Mouse (Mus musculus): ENCODE data around the gene Glb1. TPM values are rescaled to one million over a fixed set of nuclear protein-coding genes. Genes with fewer than 3 reads are reported as not detected.
A peak's percentile ranks its signal among the peaks of the same experiment; 100 is the strongest.

Glb1 gene
- polyA plus RNA-seq, 1 experiment: 144 TPM

GRCm38 (mm10) chr9:114452418-114452817, 51.5 kb downstream of the Glb1 start:
- no peak overlapping the region for H3K27ac ChIP-seq (ENCODE audit: insufficient read depth, low read depth, low read length)
- H3K4me1 ChIP-seq (ENCODE audit: control insufficient read depth, insufficient read depth, low read length): no peaks in the 10 kb centered on the region
- no peaks in the 10 kb centered on the region; the same call in 1 of the 2 replicates for H3K36me3 ChIP-seq (ENCODE audit: control insufficient read depth, insufficient read depth, low read length)
- TF ChIP-seq CTCF (conservative IDR thresholded peaks at IDR 0.05; ENCODE audit: insufficient read depth, insufficient read length, low read depth, low read length) (no peak), POLR2A (IDR thresholded peaks at IDR 0.05; ENCODE audit: low read depth, low read length) (no peak)
- no peak for DNase-seq
- no peak overlapping the region for H3K4me3 ChIP-seq (ENCODE audit: insufficient read depth, low read depth, low read length)
- no peaks in the 10 kb centered on the region for H3K27me3 ChIP-seq (replicated peaks; ENCODE audit: control insufficient read depth, insufficient read depth, low read length)
- WGBS: 96% methylated on average over 6 of the region's 6 CpGs

DNA sequence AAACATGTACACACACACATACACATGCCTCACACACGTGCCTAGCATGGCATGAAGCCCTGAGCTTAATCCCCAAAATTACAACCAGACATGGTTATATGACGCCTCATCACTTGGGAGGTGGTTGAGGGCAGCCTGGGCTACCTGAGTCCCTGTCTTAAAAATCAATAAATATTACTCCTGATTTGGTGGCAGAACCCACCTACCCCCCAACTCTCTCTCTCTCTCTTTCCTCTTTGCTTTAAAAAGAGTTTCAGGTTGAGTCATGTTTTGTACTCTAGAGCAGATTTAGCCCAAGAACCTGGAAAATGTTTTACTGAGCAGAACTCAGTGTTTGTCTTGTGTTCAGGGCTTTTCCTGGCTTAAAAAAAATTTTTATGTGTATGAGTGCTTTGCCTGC, 54.5 kb downstream of the Glb1 start:
- no peaks in the 10 kb centered on the region for H3K27me3 ChIP-seq (replicated peaks; ENCODE audit: control insufficient read depth, insufficient read depth, low read length)
- DNase-seq: no peak
- TF ChIP-seq CTCF (conservative IDR thresholded peaks at IDR 0.05; ENCODE audit: insufficient read depth, insufficient read length, low read depth, low read length) (no peak), POLR2A (IDR thresholded peaks at IDR 0.05; ENCODE audit: low read depth, low read length) (no peak)
- no peak overlapping the region for H3K27ac ChIP-seq (ENCODE audit: insufficient read depth, low read depth, low read length)
- H3K4me3 ChIP-seq (ENCODE audit: insufficient read depth, low read depth, low read length): no peak overlapping the region
- no peaks in the 10 kb centered on the region; the same call in none of the 2 replicates for H3K36me3 ChIP-seq (ENCODE audit: control insufficient read depth, insufficient read depth, low read length)
- 96% methylated on average over 2 of the region's 2 CpGs for WGBS
- no peaks in the 10 kb centered on the region for H3K4me1 ChIP-seq (ENCODE audit: control insufficient read depth, insufficient read depth, low read length)

GRCm38 (mm10) chr9:114458436-114458835, 57.6 kb downstream of the Glb1 start:
- no peak overlapping the region for H3K27ac ChIP-seq (ENCODE audit: insufficient read depth, low read depth, low read length)
- no peak overlapping the region for H3K4me3 ChIP-seq (ENCODE audit: insufficient read depth, low read depth, low read length)
- no peak for DNase-seq
- TF ChIP-seq CTCF (conservative IDR thresholded peaks at IDR 0.05; ENCODE audit: insufficient read depth, insufficient read length, low read depth, low read length): no peak
- no peak for TF ChIP-seq POLR2A (IDR thresholded peaks at IDR 0.05; ENCODE audit: low read depth, low read length)
- WGBS: 75% methylated on average over 3 of the region's 3 CpGs
- no peaks in the 10 kb centered on the region for H3K4me1 ChIP-seq (ENCODE audit: control insufficient read depth, insufficient read depth, low read length)
- H3K36me3 ChIP-seq (ENCODE audit: control insufficient read depth, insufficient read depth, low read length): no peaks in the 10 kb centered on the region; the same call in none of the 2 replicates
- H3K27me3 ChIP-seq (replicated peaks; ENCODE audit: control insufficient read depth, insufficient read depth, low read length): no peaks in the 10 kb centered on the region

DNA sequence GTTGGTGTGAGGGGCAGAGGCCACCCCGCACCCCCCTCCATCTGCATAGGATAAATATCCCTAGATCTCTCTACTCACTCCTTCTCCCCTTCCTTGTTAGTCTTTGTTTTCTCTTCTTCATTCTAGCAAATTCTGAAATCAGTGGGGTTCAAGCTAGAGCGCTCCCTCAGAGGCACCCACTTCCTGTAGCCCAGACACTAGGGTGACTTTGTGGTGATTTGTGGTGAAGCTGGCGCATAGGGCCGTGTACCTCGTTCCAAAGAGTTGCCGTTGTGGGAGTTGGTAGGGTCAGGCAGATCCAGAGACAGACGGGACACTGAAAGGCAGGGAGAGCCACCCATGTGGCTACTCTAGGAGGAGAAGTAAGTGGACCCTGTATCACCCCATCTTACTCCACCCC, 61.7 kb downstream of the Glb1 start:
- peaks cover 3% of the 10 kb centered on the region for H3K36me3 ChIP-seq (ENCODE audit: control insufficient read depth, insufficient read depth, low read length)
- TF ChIP-seq POLR2A (IDR thresholded peaks at IDR 0.05; ENCODE audit: low read depth, low read length) (no peak), CTCF (conservative IDR thresholded peaks at IDR 0.05; ENCODE audit: insufficient read depth, insufficient read length, low read depth, low read length) (no peak)
- no peak overlapping the region for H3K4me3 ChIP-seq (ENCODE audit: insufficient read depth, low read depth, low read length)
- H3K27ac ChIP-seq (ENCODE audit: insufficient read depth, low read depth, low read length): no peak overlapping the region
- 86% methylated on average over 7 of the region's 7 CpGs for WGBS
- no peaks in the 10 kb centered on the region for H3K4me1 ChIP-seq (ENCODE audit: control insufficient read depth, insufficient read depth, low read length)
- DNase-seq: no peak
- H3K27me3 ChIP-seq (replicated peaks; ENCODE audit: control insufficient read depth, insufficient read depth, low read length): no peaks in the 10 kb centered on the region

DNA sequence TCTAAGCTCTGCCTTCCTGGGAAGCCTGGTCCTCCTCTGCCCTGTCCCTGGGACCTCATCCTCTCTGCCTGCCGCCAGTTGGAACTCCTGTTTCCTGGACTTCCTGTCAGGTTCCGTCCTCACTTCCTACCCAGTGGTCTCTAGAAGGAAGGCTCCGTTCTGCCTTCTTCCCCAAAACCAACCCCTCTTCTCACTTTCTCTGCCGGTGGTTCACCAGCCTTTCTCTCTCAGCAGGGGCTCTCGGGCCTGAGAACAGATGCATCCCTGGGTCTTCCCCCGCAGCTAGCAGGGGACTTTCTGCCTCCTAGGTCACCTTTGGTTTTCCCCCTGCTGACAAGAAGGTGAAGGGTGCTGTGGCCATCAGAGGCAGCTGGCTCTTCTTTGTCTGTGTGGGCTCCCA, 64.6 kb downstream of the Glb1 start:
- no peaks in the 10 kb centered on the region for H3K27me3 ChIP-seq (replicated peaks; ENCODE audit: control insufficient read depth, insufficient read depth, low read length)
- 76% methylated on average over 6 of the region's 6 CpGs for WGBS
- no peak for DNase-seq
- H3K4me1 ChIP-seq (ENCODE audit: control insufficient read depth, insufficient read depth, low read length): no peaks in the 10 kb centered on the region
- TF ChIP-seq CTCF (conservative IDR thresholded peaks at IDR 0.05; ENCODE audit: insufficient read depth, insufficient read length, low read depth, low read length) (no peak), POLR2A (IDR thresholded peaks at IDR 0.05; ENCODE audit: low read depth, low read length) (no peak)
- no peak overlapping the region for H3K27ac ChIP-seq (ENCODE audit: insufficient read depth, low read depth, low read length)
- peaks cover 3% of the 10 kb centered on the region for H3K36me3 ChIP-seq (ENCODE audit: control insufficient read depth, insufficient read depth, low read length)
- no peak overlapping the region for H3K4me3 ChIP-seq (ENCODE audit: insufficient read depth, low read depth, low read length)

DNA sequence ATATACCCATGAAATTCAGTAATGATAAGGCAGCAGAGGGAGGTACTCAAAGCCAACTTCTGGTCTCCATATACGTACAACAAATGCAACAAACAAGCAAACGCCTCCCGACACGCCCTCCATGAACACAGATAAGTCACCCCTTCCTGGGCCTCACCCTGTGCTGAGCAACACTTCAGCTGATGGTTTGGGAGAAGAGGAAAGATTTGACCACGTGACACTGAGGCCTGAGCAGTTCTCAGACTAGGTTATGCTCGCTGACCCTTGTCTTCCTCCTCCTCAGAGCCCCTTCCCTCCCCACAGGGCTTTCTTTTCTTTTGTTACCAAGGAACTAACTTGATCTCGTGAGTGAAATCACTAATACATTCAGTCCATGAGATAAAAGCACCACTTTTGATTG, 66.0 kb downstream of the Glb1 start:
- no peak for TF ChIP-seq CTCF (conservative IDR thresholded peaks at IDR 0.05; ENCODE audit: insufficient read depth, insufficient read length, low read depth, low read length)
- TF ChIP-seq POLR2A (IDR thresholded peaks at IDR 0.05; ENCODE audit: low read depth, low read length): no peak
- H3K4me1 ChIP-seq (ENCODE audit: control insufficient read depth, insufficient read depth, low read length): no peaks in the 10 kb centered on the region
- H3K27ac ChIP-seq (ENCODE audit: insufficient read depth, low read depth, low read length): no peak overlapping the region
- peaks cover 3% of the 10 kb centered on the region for H3K36me3 ChIP-seq (ENCODE audit: control insufficient read depth, insufficient read depth, low read length)
- no peak overlapping the region for H3K4me3 ChIP-seq (ENCODE audit: insufficient read depth, low read depth, low read length)
- 82% methylated on average over 7 of the region's 7 CpGs for WGBS
- no peak for DNase-seq
- no peaks in the 10 kb centered on the region for H3K27me3 ChIP-seq (replicated peaks; ENCODE audit: control insufficient read depth, insufficient read depth, low read length)

GRCm38 (mm10) chr9:114468217-114468616, 67.3 kb downstream of the Glb1 start:
- H3K27ac ChIP-seq (ENCODE audit: insufficient read depth, low read depth, low read length): no peak overlapping the region
- no peak for DNase-seq
- WGBS: 81% methylated on average over 5 of the region's 5 CpGs
- H3K27me3 ChIP-seq (replicated peaks; ENCODE audit: control insufficient read depth, insufficient read depth, low read length): no peaks in the 10 kb centered on the region
- H3K4me1 ChIP-seq (ENCODE audit: control insufficient read depth, insufficient read depth, low read length): no peaks in the 10 kb centered on the region
- H3K4me3 ChIP-seq (ENCODE audit: insufficient read depth, low read depth, low read length): no peak overlapping the region
- TF ChIP-seq CTCF (conservative IDR thresholded peaks at IDR 0.05; ENCODE audit: insufficient read depth, insufficient read length, low read depth, low read length): no peak
- no peak for TF ChIP-seq POLR2A (IDR thresholded peaks at IDR 0.05; ENCODE audit: low read depth, low read length)
- H3K36me3 ChIP-seq (ENCODE audit: control insufficient read depth, insufficient read depth, low read length): peaks cover 3% of the 10 kb centered on the region

DNA sequence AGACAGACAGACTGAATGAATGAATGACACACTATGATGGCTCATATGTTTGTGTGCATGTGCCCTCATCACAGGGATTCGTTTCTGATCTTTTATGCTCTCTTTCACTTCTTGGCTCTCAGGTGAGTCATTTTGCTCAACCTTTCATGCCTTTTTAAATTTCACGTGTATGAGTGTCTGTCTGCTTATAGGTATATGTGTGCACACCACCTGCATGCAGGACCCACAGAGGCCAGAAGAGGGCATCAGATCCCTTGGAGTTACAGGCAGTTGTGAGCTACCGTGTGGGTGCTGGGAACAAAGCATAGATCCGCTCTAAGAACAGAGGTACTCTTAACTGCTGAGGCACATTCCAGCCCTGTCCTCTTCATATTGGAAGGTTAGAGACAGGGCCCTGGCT, 67.8 kb downstream of the Glb1 start:
- Histone ChIP-seq H3K4me3 (ENCODE audit: insufficient read depth, low read depth, low read length) (no peak overlapping the region), H3K27ac (ENCODE audit: insufficient read depth, low read depth, low read length) (no peak overlapping the region), H3K27me3 (replicated peaks; ENCODE audit: control insufficient read depth, insufficient read depth, low read length) (no peaks in the 10 kb centered on the region), H3K36me3 (ENCODE audit: control insufficient read depth, insufficient read depth, low read length) (peaks cover 3% of the 10 kb centered on the region), H3K4me1 (ENCODE audit: control insufficient read depth, insufficient read depth, low read length) (no peaks in the 10 kb centered on the region)
- WGBS: 99% methylated on average over 4 of the region's 4 CpGs
- TF ChIP-seq CTCF (conservative IDR thresholded peaks at IDR 0.05; ENCODE audit: insufficient read depth, insufficient read length, low read depth, low read length): peak; percentile 20; the same call in 1 of the 2 replicates
- TF ChIP-seq POLR2A (IDR thresholded peaks at IDR 0.05; ENCODE audit: low read depth, low read length): no peak
- no peak for DNase-seq

All from kidney, adult 2 months (tissue).